Mouse (Mus musculus) ovary, adult 2 months (tissue): ENCODE data around the gene Fam213b. TPM values are rescaled to one million over a fixed set of nuclear protein-coding genes. Genes with fewer than 3 reads are reported as not detected.

Source experiments
- polyA plus RNA-seq: library from polyadenylated mRNA; depleted of rRNA; stranded (reverse); fragments of >200 nt; gene quantifications from 2 replicates; pipeline ENCODE4 v1.2.3, GENCODE M21; 2012; rRNA removed

Fam213b gene
- 19.6 and 39.4 TPM in 2 replicates for polyA plus RNA-seq

GRCm38 (mm10) chr4:154898506-154899446 lies at the start of gene Fam213b:
Gene Fam213b, minus strand, starts transcription at chr4:154899135.

GRCm38 (mm10) chr4:154928395-154929087 lies 29.6 kb upstream of the Fam213b start, which contains the start of gene Tnfrsf14:
Gene Tnfrsf14, minus strand, starts transcription at chr4:154928563.

GRCm38 (mm10) chr4:154869440-154869839 lies 29.5 kb downstream of the Fam213b start, which contains the start of gene Mmel1:
Gene Mmel1, plus strand, starts transcription at chr4:154869585.

Other genes with a start within 250 kb of the Fam213b start
- not detected in 2 replicates for gene Actrt2, start 231.3 kb downstream of the Fam213b start, polyA plus RNA-seq
- 7.5 and 8.8 TPM in 2 replicates for gene Ttc34, start 61.7 kb downstream of the Fam213b start, polyA plus RNA-seq
- 2.7 and 16.8 TPM in 2 replicates for gene Mmel1, start 29.6 kb downstream of the Fam213b start, polyA plus RNA-seq
- gene Tnfrsf14, start 29.4 kb upstream of the Fam213b start, polyA plus RNA-seq, result 30.3 and 34.4 TPM in 2 replicates
- 0.37 and 0.38 TPM in 2 replicates for gene Hes5, start 61.8 kb upstream of the Fam213b start, polyA plus RNA-seq
- gene Pank4, start 65.0 kb upstream of the Fam213b start, polyA plus RNA-seq, result 72.3 and 85.6 TPM in 2 replicates
- gene Plch2, start 157.6 kb upstream of the Fam213b start, polyA plus RNA-seq, result 57.4 and 58.2 TPM in 2 replicates
- gene Pex10, start 167.9 kb upstream of the Fam213b start, polyA plus RNA-seq, result 42.8 and 46.1 TPM in 2 replicates
- gene Rer1, start 187.2 kb upstream of the Fam213b start, polyA plus RNA-seq, result 57.3 and 64.1 TPM in 2 replicates
- gene Morn1, start 187.4 kb upstream of the Fam213b start, polyA plus RNA-seq, result 19.8 and 20.5 TPM in 2 replicates